Mouse (Mus musculus) MEL (cell line): ENCODE results near the gene Tbc1d8b. TPM values are rescaled to one million over a fixed set of nuclear protein-coding genes. Genes with fewer than 3 reads are reported as not detected.
A peak's percentile ranks its signal among the peaks of the same experiment; 100 is the strongest.

Experiments used
- DNase-seq: peaks from one replicate; pipeline ENCODE4 v3.0.0; 2011; ENCODE audit warnings: low read depth, low spot score
- H3K27ac ChIP-seq: 2 replicates; pipeline ENCODE4 v1.5.1; 2012; ENCODE audit warnings: low read depth, mild to moderate bottlenecking, control low read depth, low read length, moderate library complexity; ENCODE audit not compliant: control insufficient read depth
- H3K27me3 ChIP-seq, 2 experiments: fragments of 150-350 bp in 1 of 2; sonication (generic) in 1 of 2; 2 replicates each; pipeline ENCODE4 v1.6.1; 2012; ENCODE audit warnings: low read length in 2 of 2, mild to moderate bottlenecking in 2 of 2, improper control_type of control experiment in 1 of 2, moderate library complexity in 1 of 2; ENCODE audit not compliant: insufficient read depth in 2 of 2, control insufficient read depth in 1 of 2
- H3K36me3 ChIP-seq, 2 experiments: 2 replicates each; pipeline ENCODE4 v1.6.1; 2012 to 2014; ENCODE audit warnings: low read length in 2 of 2, improper control_type of control experiment in 1 of 2, inconsistent platforms in 1 of 2, mild to moderate bottlenecking in 1 of 2; ENCODE audit not compliant: insufficient read depth in 2 of 2, control insufficient read depth in 1 of 2
- H3K4me1 ChIP-seq, 2 experiments: fragments of 150-350 bp in 1 of 2; sonication (generic) in 1 of 2; 2 replicates each; pipeline ENCODE4 v1.6.1; 2012; ENCODE audit warnings: low read length in 2 of 2, improper control_type of control experiment in 1 of 2, mild to moderate bottlenecking in 1 of 2; ENCODE audit not compliant: insufficient read depth in 2 of 2, control insufficient read depth in 1 of 2
- H3K4me3 ChIP-seq, 2 experiments: fragments of 150-350 bp in 1 of 2; sonication (generic) in 1 of 2; 2 replicates each; pipeline ENCODE4 v1.5.1; 2012; ENCODE audit warnings: low read depth in 2 of 2, low read length in 2 of 2, mild to moderate bottlenecking in 2 of 2, moderate library complexity in 2 of 2, control low read depth in 1 of 2, improper control_type of control experiment in 1 of 2; ENCODE audit not compliant: control insufficient read depth in 1 of 2, insufficient read depth in 1 of 2
- H3K79me2 ChIP-seq: 2 replicates; pipeline ENCODE4 v1.6.1; 2012; ENCODE audit warnings: mild to moderate bottlenecking, low read length, moderate library complexity; ENCODE audit not compliant: control insufficient read depth, poor library complexity, insufficient read depth
- H3K9ac ChIP-seq: 2 replicates; pipeline ENCODE4 v1.6.1; 2012; ENCODE audit warnings: low read depth, mild to moderate bottlenecking, control low read depth, low read length, moderate library complexity; ENCODE audit not compliant: control insufficient read depth, poor library complexity, severe bottlenecking
- H3K9me3 ChIP-seq: fragments of 150-350 bp; sonication (generic); replicated peaks from 2 replicates; pipeline ENCODE4 v1.6.1; 2012; ENCODE audit warnings: mild to moderate bottlenecking, low read length, improper control_type of control experiment, moderate library complexity; ENCODE audit not compliant: insufficient read depth
- CHD1 ChIP-seq: IDR thresholded peaks from 2 replicates; pipeline ENCODE4 v1.6.1; 2012; ENCODE audit warnings: low read depth, mild to moderate bottlenecking, inconsistent platforms, low read length, improper control_type of control experiment
- CTCF ChIP-seq, 3 experiments: IDR thresholded peaks in 2 of 3; conservative IDR thresholded peaks in 1 of 3; 2 replicates each; pipeline ENCODE4 v1.5.1; 2011 to 2012; ENCODE audit warnings: low read length in 3 of 3, low read depth in 2 of 3, mild to moderate bottlenecking in 2 of 3, improper control_type of control experiment in 1 of 3, inconsistent platforms in 1 of 3, mixed read lengths in 1 of 3, moderate library complexity in 1 of 3; ENCODE audit not compliant: control insufficient read depth in 1 of 3, insufficient read depth in 1 of 3, poor library complexity in 1 of 3, severe bottlenecking in 1 of 3
- ETS1 ChIP-seq: IDR thresholded peaks from 2 replicates; pipeline ENCODE4 v1.6.1; 2012; ENCODE audit warnings: low read depth, mild to moderate bottlenecking, inconsistent platforms, low read length, improper control_type of control experiment, moderate library complexity
- GABPA ChIP-seq: IDR thresholded peaks from 2 replicates; pipeline ENCODE4 v1.6.1; 2012; ENCODE audit warnings: low read depth, mild to moderate bottlenecking, inconsistent platforms, low read length, improper control_type of control experiment, moderate library complexity
- GATA1 ChIP-seq: IDR thresholded peaks from 2 replicates; pipeline ENCODE4 v1.6.1; 2011; ENCODE audit warnings: low read depth, low read length, improper control_type of control experiment
- JUND ChIP-seq: IDR thresholded peaks from 2 replicates; pipeline ENCODE4 v1.6.1; 2011; ENCODE audit warnings: low read depth, mild to moderate bottlenecking, improper control_type of control experiment, low read length
- KAT2A ChIP-seq: conservative IDR thresholded peaks from 2 replicates; pipeline ENCODE4 v1.6.1; 2012; ENCODE audit warnings: low read depth, low read length, improper control_type of control experiment, inconsistent platforms
- MAFK ChIP-seq: IDR thresholded peaks from 2 replicates; pipeline ENCODE4 v1.6.1; 2011; ENCODE audit warnings: low read depth, mild to moderate bottlenecking, low read length, improper control_type of control experiment, borderline replicate concordance
- MYB ChIP-seq: IDR thresholded peaks from 2 replicates; pipeline ENCODE4 v1.6.1; 2011; ENCODE audit warnings: mild to moderate bottlenecking, low read depth, low read length, improper control_type of control experiment
- NRF1 ChIP-seq: IDR thresholded peaks from 2 replicates; pipeline ENCODE4 v1.6.1; 2014; ENCODE audit warnings: low read depth, mild to moderate bottlenecking, inconsistent platforms, low read length, improper control_type of control experiment, moderate library complexity; ENCODE audit not compliant: poor library complexity, insufficient read depth, severe bottlenecking
- POLR2AphosphoS2 ChIP-seq: IDR thresholded peaks from 2 replicates; pipeline ENCODE4 v1.6.1; 2011; ENCODE audit warnings: low read length, improper control_type of control experiment
- POLR2AphosphoS5 ChIP-seq: IDR thresholded peaks from 2 replicates; pipeline ENCODE4 v1.6.1; 2012; ENCODE audit warnings: low read depth, borderline replicate concordance, mild to moderate bottlenecking, inconsistent platforms, low read length, moderate library complexity, mixed read lengths
- RAD21 ChIP-seq: IDR thresholded peaks from 2 replicates; pipeline ENCODE4 v1.6.1; 2011; ENCODE audit warnings: mild to moderate bottlenecking, low read depth, low read length, improper control_type of control experiment
- RCOR1 ChIP-seq: IDR thresholded peaks from 2 replicates; pipeline ENCODE4 v1.6.1; 2012; ENCODE audit warnings: low read depth, mild to moderate bottlenecking, inconsistent platforms, low read length, improper control_type of control experiment
- SMC3 ChIP-seq: IDR thresholded peaks from 2 replicates; pipeline ENCODE4 v1.6.1; 2011; ENCODE audit warnings: low read depth, low read length, improper control_type of control experiment
- TAL1 ChIP-seq: IDR thresholded peaks from 2 replicates; pipeline ENCODE4 v1.6.1; 2012; ENCODE audit warnings: mild to moderate bottlenecking, inconsistent platforms, low read length, moderate library complexity, mixed read lengths
- UBTF ChIP-seq: IDR thresholded peaks from 2 replicates; pipeline ENCODE4 v1.6.1; 2012; ENCODE audit warnings: low read depth, mild to moderate bottlenecking, inconsistent platforms, low read length, improper control_type of control experiment, moderate library complexity, borderline replicate concordance; ENCODE audit not compliant: insufficient read depth
- USF1 ChIP-seq: IDR thresholded peaks from 2 replicates; pipeline ENCODE4 v1.6.1; 2014; ENCODE audit warnings: low read depth, mild to moderate bottlenecking, inconsistent platforms, low read length, improper control_type of control experiment, moderate library complexity
- USF2 ChIP-seq, 2 experiments: IDR thresholded peaks; 2 replicates each; pipeline ENCODE4 v1.6.1; 2011 to 2012; ENCODE audit warnings: improper control_type of control experiment in 2 of 2, low read length in 2 of 2, borderline replicate concordance in 1 of 2, inconsistent platforms in 1 of 2, low read depth in 1 of 2, mild to moderate bottlenecking in 1 of 2; ENCODE audit not compliant: insufficient read depth in 1 of 2
- ZKSCAN1 ChIP-seq: IDR thresholded peaks from 2 replicates; pipeline ENCODE4 v1.6.1; 2012; ENCODE audit warnings: low read depth, mild to moderate bottlenecking, inconsistent platforms, low read length, improper control_type of control experiment, moderate library complexity
- polyA plus RNA-seq, 2 experiments: library from polyadenylated mRNA; stranded (reverse) in 1 of 2; unstranded in 1 of 2; fragments of >175 nt in 1 of 2; fragments of >200 nt in 1 of 2; gene quantifications; 2 replicates each; pipeline versions ENCODE4 v1.2.1 to v1.2.4; 2012; ENCODE audit warnings: low replicate concordance in 2 of 2, low read depth in 1 of 2; ENCODE audit not compliant: insufficient read length in 2 of 2, insufficient read depth in 1 of 2, missing spikeins in 1 of 2
- total RNA-seq: library from RNA; depleted of rRNA; stranded (reverse); fragments of 300-350 nt; gene quantifications from 2 replicates; pipeline ENCODE4 v1.2.3, GENCODE M21; 2012

Tbc1d8b gene
- total and polyA plus RNA-seq, 3 experiments = 5.2 to 6.2 TPM; not detected in 1

GRCm38 (mm10) chrX:139774309-139775083 is 89.7 kb downstream of the Tbc1d8b start (continued):
- TF ChIP-seq ZKSCAN1 (no peak), TAL1 (no peak), GATA1 (0 out of 2 replicates have a peak, but pooled peaks have one; percentile 12), NRF1 (no peak), SMC3 (peak; percentile 99), RCOR1 (no peak), USF1 (no peak), GABPA (no peak), POLR2AphosphoS2 (no peak), UBTF (no peak), KAT2A (no peak), RAD21 (peak; percentile 99), CHD1 (no peak), ETS1 (no peak), USF2 (IDR thresholded peaks at IDR 0.05; ENCODE audit: borderline replicate concordance in 1 of 2, insufficient read depth in 1 of 2, low read depth in 1 of 2, low read length in 2 of 2) (no peak), CTCF (IDR thresholded peaks at IDR 0.05 in 2 of 3, conservative IDR thresholded peaks at IDR 0.05 in 1 of 3; ENCODE audit: control insufficient read depth in 1 of 3, insufficient read depth in 1 of 3, low read depth in 2 of 3, low read length in 3 of 3, poor library complexity in 1 of 3, severe bottlenecking in 1 of 3) (peak; percentile 74 to 99 (median 86)), MAFK (no peak), MYB (no peak)

DNA sequence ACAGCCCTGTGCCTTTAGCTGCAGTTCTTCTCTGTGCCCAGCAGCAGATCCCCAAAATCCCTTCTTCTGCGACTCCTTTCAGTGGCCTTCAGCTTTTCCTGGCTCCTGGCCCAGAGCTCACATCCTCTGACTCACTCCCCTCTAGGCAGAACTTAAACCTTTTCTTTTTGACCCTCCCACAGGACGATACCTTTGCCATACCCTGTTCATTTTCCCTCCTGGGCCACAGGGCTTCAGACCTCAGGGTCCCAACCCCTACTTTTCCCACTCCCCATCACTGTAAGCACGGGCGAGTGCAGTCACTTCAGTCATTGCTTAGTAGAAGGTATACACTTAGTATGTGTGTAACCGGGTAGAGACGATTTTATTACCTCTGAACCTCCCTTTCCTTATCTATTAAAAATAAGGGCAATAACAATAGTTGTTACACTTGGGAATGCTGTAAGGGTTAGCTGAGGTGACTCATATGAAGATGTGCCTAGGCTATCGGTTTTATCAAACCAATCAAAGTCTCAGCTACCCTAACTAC is 90.4 kb downstream of the Tbc1d8b start:
- no peaks in the 10 kb centered on the region; the same call in 1 of the 2 replicates for H3K79me2 ChIP-seq
- peak overlapping the region; percentile 59 for H3K9ac ChIP-seq
- DNase-seq = peak; percentile 86
- H3K9me3 ChIP-seq = no peaks in the 10 kb centered on the region
- H3K36me3 ChIP-seq = peaks cover 0 to 3% of the 10 kb centered on the region in 2 experiments; a peak in 1 of 4 replicates
- H3K27ac ChIP-seq = no peak overlapping the region; the same call in 1 of the 2 replicates
- TF ChIP-seq SMC3 (peak; percentile 22; the same call in 1 of the 2 replicates), JUND (no peak), UBTF (no peak), POLR2AphosphoS5 (no peak), RCOR1 (peak; percentile 12; the same call in 1 of the 2 replicates)
- H3K27me3 ChIP-seq = no peaks in the 10 kb centered on the region
- peak overlapping the region; percentile 61 to 65 for H3K4me3 ChIP-seq
- H3K4me1 ChIP-seq = peaks cover 0 to 7% of the 10 kb centered on the region in 2 experiments; a peak in 2 of 4 replicates
